Mouse (Mus musculus) olfactory bulb, adult 2 months (tissue): ENCODE results near the gene Arpc2. TPM values are rescaled to one million over a fixed set of nuclear protein-coding genes. Genes with fewer than 3 reads are reported as not detected.

Experiments used
- H3K27ac ChIP-seq: fragments of 200-500 bp; 2 replicates; pipeline ENCODE4 v1.5.1; 2012; ENCODE audit warnings: low read depth, low read length; ENCODE audit not compliant: insufficient read depth
- H3K4me1 ChIP-seq: fragments of 200-500 bp; 2 replicates; pipeline ENCODE4 v1.6.1; 2012; ENCODE audit warnings: low read length; ENCODE audit not compliant: control insufficient read depth, insufficient read depth
- H3K4me3 ChIP-seq: fragments of 200-500 bp; 2 replicates; pipeline ENCODE4 v1.5.1; 2012; ENCODE audit warnings: mild to moderate bottlenecking, low read depth, low read length, moderate library complexity; ENCODE audit not compliant: insufficient read depth
- CTCF ChIP-seq: fragments of 200-500 bp; IDR thresholded peaks from 2 replicates; pipeline ENCODE4 v1.5.1; 2012; ENCODE audit warnings: low read depth, mild to moderate bottlenecking, low read length, moderate library complexity; ENCODE audit not compliant: insufficient read depth
- POLR2A ChIP-seq: fragments of 200-500 bp; IDR thresholded peaks from 2 replicates; pipeline ENCODE4 v1.6.1; 2012; ENCODE audit warnings: mild to moderate bottlenecking, low read depth, low read length, moderate library complexity; ENCODE audit not compliant: insufficient read depth
- WGBS: fragments of 180-500 bp; shearing (Covaris S2); methylation state at CpG from one replicate; pipeline ENCODE4 v1.1.7; 2018; 5-methylcytosine and 5-hydroxymethylcytosine counted together
- polyA plus RNA-seq: library from polyadenylated mRNA; stranded (reverse); fragments of >200 nt; gene quantifications from 2 replicates; pipeline ENCODE4 v1.2.4, GENCODE M21; 2012; ENCODE audit warnings: low replicate concordance; ENCODE audit not compliant: missing spikeins, insufficient read depth, insufficient read length

Gene Arpc2
- polyA plus RNA-seq, 1 experiment: not detected

- Histone ChIP-seq H3K4me1 (peaks cover 12% of the 10 kb centered on the region), H3K27ac (peak overlapping the region; percentile 59), H3K4me3 (peak overlapping the region; percentile 84)
- under 1% methylated on average over 57 of the region's 57 CpGs for WGBS
- TF ChIP-seq CTCF (no peak; the same call in 1 of the 2 replicates), POLR2A (no peak)
Observed at GRCm38 (mm10) chr1:74236590-74237317, 870 bp downstream of the Arpc2 start.

GRCm38 (mm10) chr1:74237671-74238070 lies 1.8 kb downstream of the Arpc2 start:
- Histone ChIP-seq H3K4me1 (peaks cover 12% of the 10 kb centered on the region), H3K27ac (no peak overlapping the region), H3K4me3 (no peak overlapping the region)
- 4% methylated on average over 5 of the region's 5 CpGs for WGBS
- TF ChIP-seq POLR2A (no peak), CTCF (no peak)

- Histone ChIP-seq H3K4me3 (no peak overlapping the region), H3K4me1 (peaks cover 12% of the 10 kb centered on the region), H3K27ac (no peak overlapping the region)
- TF ChIP-seq CTCF: no peak
- no peak for TF ChIP-seq POLR2A
- WGBS: 26% methylated on average over 1 of the region's 1 CpGs
Observed at GRCm38 (mm10) chr1:74238136-74238535, 2.3 kb downstream of the Arpc2 start.

GRCm38 (mm10) chr1:74239162-74239561 lies 3.3 kb downstream of the Arpc2 start:
- 39% methylated on average over 7 of the region's 7 CpGs for WGBS
- H3K4me1 ChIP-seq: peaks cover 15% of the 10 kb centered on the region
- TF ChIP-seq CTCF: no peak
- no peak for TF ChIP-seq POLR2A
- peak overlapping the region; percentile 14; the same call in 1 of the 2 replicates for H3K4me3 ChIP-seq
- H3K27ac ChIP-seq: no peak overlapping the region

- 27% methylated on average over 11 of the region's 11 CpGs for WGBS
- TF ChIP-seq CTCF (no peak), POLR2A (no peak)
- H3K4me3 ChIP-seq: 0 out of 2 replicates have a peak overlapping the region, but pooled peaks have one; percentile 2
- H3K27ac ChIP-seq: no peak overlapping the region
- H3K4me1 ChIP-seq: peaks cover 15% of the 10 kb centered on the region
Observed at GRCm38 (mm10) chr1:74239618-74240017, 3.7 kb downstream of the Arpc2 start.

GRCm38 (mm10) chr1:74240311-74240710 lies 4.4 kb downstream of the Arpc2 start:
- Histone ChIP-seq H3K27ac (peak overlapping the region; percentile 56), H3K4me3 (no peak overlapping the region), H3K4me1 (peaks cover 15% of the 10 kb centered on the region)
- WGBS: 23% methylated on average over 6 of the region's 6 CpGs
- no peak for TF ChIP-seq CTCF
- TF ChIP-seq POLR2A: no peak

GRCm38 (mm10) chr1:74240832-74241231 lies 4.9 kb downstream of the Arpc2 start:
- Histone ChIP-seq H3K4me3 (no peak overlapping the region), H3K27ac (0 out of 2 replicates have a peak overlapping the region, but pooled peaks have one; percentile 56), H3K4me1 (peaks cover 15% of the 10 kb centered on the region)
- no peak for TF ChIP-seq CTCF
- no peak for TF ChIP-seq POLR2A
- 64% methylated on average over 4 of the region's 4 CpGs for WGBS

GRCm38 (mm10) chr1:74245525-74245924 lies 9.6 kb downstream of the Arpc2 start:
- Histone ChIP-seq H3K27ac (no peak overlapping the region), H3K4me1 (peaks cover 11% of the 10 kb centered on the region; the same call in 1 of the 2 replicates), H3K4me3 (no peak overlapping the region)
- 64% methylated on average over 2 of the region's 2 CpGs for WGBS
- TF ChIP-seq CTCF (no peak), POLR2A (no peak)

GRCm38 (mm10) chr1:74248799-74249198 lies 12.9 kb downstream of the Arpc2 start:
- TF ChIP-seq POLR2A (no peak), CTCF (no peak)
- peaks cover 5% of the 10 kb centered on the region; the same call in 1 of the 2 replicates for H3K4me1 ChIP-seq
- 22% methylated on average over 1 of the region's 1 CpGs for WGBS
- H3K27ac ChIP-seq: no peak overlapping the region
- H3K4me3 ChIP-seq: no peak overlapping the region
